ENCODE assay signal across 30 mouse cellular contexts in genomic region chr6:117790581-117790980, GRCm38 (mm10).
"Had no signal": no experiment of that assay in that cellular context is flagged by ENCODE, and none has a peak within 500 bp of the region (broad histone marks: within the 10 kb centered on the region; RNA-seq: fewer than 3 reads in every experiment).

No protein-coding gene starts in this region.

- ATAC-seq: liver, embryonic 12.5 days; liver, postnatal 0 days; lung, postnatal 0 days; midbrain, embryonic 13.5 days; midbrain, embryonic 16.5 days had no signal

- H3K27ac ChIP-seq: left cerebral cortex, adult 2 months; limb, embryonic 10.5 days; limb, embryonic 12.5 days; limb, embryonic 13.5 days; limb, embryonic 15.5 days; liver, embryonic 12.5 days; liver, embryonic 13.5 days; liver, embryonic 14.5 days; liver, embryonic 15.5 days; lung, embryonic 15.5 days; macrophage; midbrain, embryonic 10.5 days; midbrain, embryonic 12.5 days; midbrain, embryonic 13.5 days had no signal

- H3K27me3 ChIP-seq: limb, embryonic 12.5 days; limb, embryonic 13.5 days; limb, embryonic 15.5 days; liver, embryonic 12.5 days; liver, embryonic 13.5 days; liver, embryonic 15.5 days; lung, embryonic 15.5 days; megakaryocyte, embryonic 14.5 days; midbrain, embryonic 12.5 days; midbrain, embryonic 13.5 days had no signal

- H3K9ac ChIP-seq: limb, embryonic 12.5 days; limb, embryonic 13.5 days; limb, embryonic 15.5 days; liver, embryonic 12.5 days; liver, embryonic 13.5 days; liver, embryonic 14.5 days; liver, embryonic 15.5 days; liver, postnatal 0 days; lung, embryonic 14.5 days; lung, embryonic 15.5 days; midbrain, embryonic 12.5 days; midbrain, embryonic 13.5 days had no signal

- H3K4me1 ChIP-seq: limb, embryonic 10.5 days; limb, embryonic 12.5 days; limb, embryonic 13.5 days; limb, embryonic 15.5 days; liver, embryonic 12.5 days; liver, embryonic 13.5 days; megakaryocyte, embryonic 14.5 days; midbrain, embryonic 10.5 days; midbrain, embryonic 12.5 days; midbrain, embryonic 13.5 days had no signal

- H3K4me3 ChIP-seq: left cerebral cortex, adult 2 months; limb, embryonic 10.5 days; limb, embryonic 12.5 days; limb, embryonic 13.5 days; limb, embryonic 15.5 days; liver, embryonic 12.5 days; liver, embryonic 13.5 days; liver, embryonic 15.5 days; lung, embryonic 15.5 days; megakaryocyte, embryonic 14.5 days; midbrain, embryonic 10.5 days; midbrain, embryonic 12.5 days; midbrain, embryonic 13.5 days; myocyte had no signal

- H3K36me3 ChIP-seq: limb, embryonic 10.5 days; limb, embryonic 12.5 days; limb, embryonic 13.5 days; limb, embryonic 15.5 days; liver, embryonic 12.5 days; liver, embryonic 13.5 days; liver, embryonic 15.5 days; lung, embryonic 15.5 days; midbrain, embryonic 10.5 days; midbrain, embryonic 12.5 days; midbrain, embryonic 13.5 days had no signal

- H3K4me2 ChIP-seq: limb, embryonic 12.5 days; limb, embryonic 13.5 days; limb, embryonic 15.5 days; liver, embryonic 11.5 days; liver, embryonic 12.5 days; liver, embryonic 13.5 days; liver, embryonic 15.5 days; lung, embryonic 14.5 days; lung, embryonic 15.5 days; midbrain, embryonic 12.5 days; midbrain, embryonic 13.5 days had no signal

- DNase-seq: left cerebral cortex, postnatal 4 days; liver; liver, embryonic 13.5 days; liver, postnatal 0 days; lung, adult 18-20 months; lung, adult 2 months; lung, embryonic 14.5 days; lung, postnatal 10 days; lung, postnatal 14 days; lung, postnatal 36 days; lung, postnatal 4 days; midbrain, embryonic 14.5 days had no signal

- H3K9me3 ChIP-seq: limb, embryonic 10.5 days; limb, embryonic 12.5 days; limb, embryonic 13.5 days; limb, embryonic 15.5 days; liver, embryonic 12.5 days; liver, embryonic 13.5 days; liver, embryonic 15.5 days; lung, embryonic 15.5 days; midbrain, embryonic 10.5 days; midbrain, embryonic 12.5 days; midbrain, embryonic 13.5 days had no signal
